Mouse (Mus musculus): Measurements from ENCODE around the gene Plxna4.

Plxna4 gene

GRCm38 (mm10) chr6:32469196-32469595, 118.8 kb downstream of the Plxna4 start:
- no peak for DNase-seq

DNA sequence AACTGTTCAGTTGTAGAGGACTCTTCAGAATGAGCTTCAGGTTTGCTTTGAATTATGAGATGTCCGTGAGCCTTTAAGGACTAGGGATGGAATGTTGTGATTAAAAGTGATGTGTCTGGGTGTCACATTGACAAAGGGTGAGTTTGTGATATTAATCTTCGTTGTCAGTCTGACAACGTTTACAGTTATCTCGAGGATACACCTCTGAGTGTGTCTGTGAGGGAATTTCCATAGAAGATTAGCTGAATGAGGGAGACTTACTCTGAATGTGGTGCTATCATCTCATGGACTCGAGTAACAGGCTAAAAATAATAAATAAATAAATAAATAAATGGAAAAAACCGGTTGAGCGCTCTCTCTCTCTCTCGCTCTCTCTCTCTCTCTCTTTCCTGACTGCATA, 122.9 kb downstream of the Plxna4 start:
- no peak for DNase-seq

- no peak for DNase-seq
Observed at GRCm38 (mm10) chr6:32464637-32465036, 123.4 kb downstream of the Plxna4 start.

- DNase-seq, result no peak
Observed at GRCm38 (mm10) chr6:32464046-32464445, 123.9 kb downstream of the Plxna4 start.

- peak; percentile 52 for DNase-seq
Observed at GRCm38 (mm10) chr6:32460400-32460799, 127.6 kb downstream of the Plxna4 start.

DNA sequence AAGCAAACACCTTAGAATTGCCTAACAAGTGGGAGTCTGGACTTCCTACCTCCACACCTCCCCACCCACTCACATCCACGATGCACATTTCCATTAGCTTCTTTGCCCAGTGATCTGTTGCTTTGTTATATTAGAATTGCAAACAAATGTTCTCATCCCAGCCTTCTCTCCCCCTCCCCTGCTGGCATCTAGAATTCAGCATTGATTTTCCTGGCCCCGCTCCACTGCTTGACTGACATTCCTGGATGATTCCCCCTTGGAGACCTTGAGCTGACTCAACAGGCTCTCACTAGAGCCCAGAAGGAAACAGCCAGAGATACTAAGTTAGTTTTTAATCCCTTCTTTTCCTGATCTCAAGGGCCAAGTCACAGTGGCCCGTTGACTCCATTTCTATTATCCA, 131.4 kb downstream of the Plxna4 start:
- no peak for DNase-seq

DNA sequence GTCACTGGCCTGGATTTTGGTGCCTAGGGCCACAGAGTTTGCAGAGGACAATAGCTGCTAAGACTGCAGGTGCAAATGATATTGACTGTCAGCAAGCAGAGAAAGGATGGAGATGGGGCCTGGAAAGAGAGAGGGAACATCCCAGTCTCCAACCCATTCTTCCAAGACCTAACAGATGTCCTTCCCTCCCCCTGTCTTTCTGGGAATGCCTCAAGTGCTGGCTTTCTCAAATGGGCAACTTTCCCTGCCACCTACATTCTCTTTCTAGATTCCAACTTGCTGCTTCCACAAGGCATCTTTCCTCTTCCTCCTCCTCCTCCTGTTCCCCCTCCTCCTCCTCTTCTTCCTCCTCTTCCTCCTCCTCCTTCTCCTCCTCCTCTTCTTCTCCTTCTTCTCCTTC, 136.1 kb downstream of the Plxna4 start:
- DNase-seq, result no peak

DNA sequence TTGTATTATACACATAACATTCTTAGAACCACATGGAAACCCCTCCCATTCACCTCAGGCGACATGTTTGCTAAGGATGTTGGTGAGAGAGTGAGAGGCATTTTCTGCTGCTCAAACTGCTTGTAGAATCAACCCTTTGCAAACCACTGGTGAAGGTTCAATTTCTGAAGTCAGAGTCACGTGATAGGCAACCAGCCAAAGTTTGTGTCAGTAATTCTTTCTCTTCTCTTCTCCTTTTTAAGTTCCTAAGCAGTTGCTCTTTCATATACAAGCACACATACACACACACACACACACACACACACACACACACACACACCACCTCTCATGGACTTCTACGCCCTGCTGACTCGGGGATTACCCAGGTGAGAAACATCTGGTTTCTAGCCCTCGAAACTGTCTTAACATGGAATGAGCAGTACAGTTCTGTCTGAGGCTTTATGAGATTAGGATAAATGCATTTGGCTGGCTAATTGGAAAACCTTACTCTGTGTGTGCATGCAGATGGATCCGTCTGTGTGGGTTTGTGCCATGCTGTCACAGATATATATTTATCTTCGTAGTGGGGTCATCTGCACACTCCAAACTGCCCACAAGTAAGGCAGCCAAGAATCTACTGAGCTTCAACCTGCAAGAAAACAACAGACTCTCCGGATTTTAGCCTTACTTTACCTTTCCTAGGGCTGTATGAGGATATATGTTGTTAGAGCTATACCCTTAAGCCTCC, 138.6 kb downstream of the Plxna4 start:
- no peak for DNase-seq

- DNase-seq, result no peak
Observed at GRCm38 (mm10) chr6:32448787-32449186, 139.2 kb downstream of the Plxna4 start.

GRCm38 (mm10) chr6:32446276-32446675, 141.7 kb downstream of the Plxna4 start:
- no peak for DNase-seq

DNA sequence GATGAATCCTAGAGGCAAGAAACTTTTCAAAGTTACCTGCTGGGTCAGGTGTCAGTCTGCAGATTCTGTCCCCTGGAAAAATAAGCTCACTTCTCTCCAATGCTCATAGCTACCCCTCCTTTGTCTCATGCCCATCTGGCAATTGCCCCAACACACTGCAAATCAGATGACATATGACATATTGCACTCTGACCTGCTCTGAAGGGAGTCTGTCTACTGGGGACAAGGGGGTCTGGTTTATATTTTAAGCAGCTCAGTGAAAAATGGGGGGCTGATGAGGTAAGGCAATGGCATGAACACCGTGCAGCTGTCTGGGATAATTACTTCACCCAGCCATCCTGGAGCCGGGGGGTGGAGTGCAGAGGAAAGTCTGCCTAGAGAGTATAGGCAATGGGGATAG, 142.7 kb downstream of the Plxna4 start:
- no peak for DNase-seq

DNA sequence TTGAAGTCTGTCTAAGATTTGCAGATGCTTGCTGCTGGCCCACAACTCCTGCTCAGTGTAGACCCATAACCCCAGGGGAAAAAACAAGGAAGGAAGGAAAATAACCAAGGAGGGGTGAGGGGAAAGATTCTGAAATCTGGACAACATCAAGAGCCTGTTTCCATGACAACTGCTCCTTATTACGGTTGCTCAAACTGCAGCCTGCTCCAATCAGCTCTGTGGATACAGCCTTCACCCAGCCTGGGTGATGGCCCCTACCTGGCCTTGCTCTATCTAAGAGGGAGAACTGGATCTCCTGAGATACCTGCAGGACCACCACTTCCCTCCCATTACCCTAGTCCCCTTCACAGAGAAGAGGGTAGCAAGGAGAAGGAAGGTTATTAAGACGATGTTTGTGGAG, 143.6 kb downstream of the Plxna4 start:
- no peak for DNase-seq

GRCm38 (mm10) chr6:32443679-32444078, 144.3 kb downstream of the Plxna4 start:
- no peak for DNase-seq

- no peak for DNase-seq
Observed at GRCm38 (mm10) chr6:32439434-32439833, 148.6 kb downstream of the Plxna4 start.

DNA sequence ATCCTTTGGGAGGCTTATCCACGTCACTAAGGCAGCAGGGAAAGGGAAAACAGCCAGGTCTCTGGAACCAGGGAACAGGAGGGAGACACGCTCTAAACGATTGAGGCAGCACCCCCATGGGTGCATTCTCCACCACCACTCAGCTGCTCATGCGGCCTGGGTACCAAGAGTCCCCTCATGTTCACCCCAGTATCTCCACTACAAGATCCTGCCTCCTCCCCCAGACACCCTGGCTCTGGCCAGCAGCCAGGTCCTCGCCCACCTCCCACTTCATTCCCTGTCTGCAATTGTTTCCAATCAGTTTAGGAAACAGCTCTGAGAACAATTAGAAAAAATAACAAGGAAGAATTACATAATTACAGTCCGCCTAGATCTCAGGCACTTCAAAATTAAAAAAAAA, 150.8 kb downstream of the Plxna4 start:
- no peak for DNase-seq

DNA sequence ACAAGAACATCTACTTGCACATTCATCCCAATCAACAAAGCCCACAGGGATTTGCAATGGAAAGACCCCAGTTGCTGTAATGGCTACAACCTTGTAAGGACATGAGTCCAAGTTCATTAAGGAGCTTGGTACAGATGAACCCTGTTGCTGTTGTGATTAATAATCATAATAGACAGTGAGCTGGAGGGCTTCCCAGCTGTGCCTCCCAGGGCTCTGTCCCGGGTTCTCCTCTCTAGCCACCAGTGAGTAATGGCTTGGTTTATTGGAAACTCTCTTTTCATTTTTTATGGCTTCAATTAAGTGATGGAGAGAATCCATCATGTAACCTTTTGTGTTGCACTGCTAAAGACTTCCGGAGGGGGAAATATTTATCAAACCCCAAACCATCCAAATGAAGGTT, 164.9 kb downstream of the Plxna4 start:
- no peak for DNase-seq

- DNase-seq, result no peak
Observed at GRCm38 (mm10) chr6:32420610-32421009, 167.4 kb downstream of the Plxna4 start.

DNA sequence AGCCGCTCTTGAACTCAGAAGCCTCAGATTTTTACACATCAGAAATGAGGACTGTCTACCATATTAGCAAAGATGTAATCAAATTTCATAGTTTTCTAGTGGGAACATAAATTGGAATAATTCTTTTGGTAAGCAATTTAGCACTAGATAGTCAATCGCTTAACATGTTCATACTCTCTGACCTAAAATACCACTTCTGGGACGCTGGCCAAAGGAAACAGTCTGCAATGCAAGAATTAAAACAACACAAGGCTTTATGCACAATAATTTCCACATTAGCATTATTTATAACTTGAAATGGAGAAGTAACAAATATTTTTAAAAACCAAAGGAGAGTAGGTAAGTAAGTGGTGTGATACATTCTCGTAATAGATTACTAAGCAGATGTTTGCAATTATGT, 170.6 kb downstream of the Plxna4 start:
- peak; percentile 54 for DNase-seq

- no peak for DNase-seq
Observed at GRCm38 (mm10) chr6:32411325-32411724, 176.7 kb downstream of the Plxna4 start.

- DNase-seq, result no peak
Observed at GRCm38 (mm10) chr6:32409625-32410024, 178.4 kb downstream of the Plxna4 start.

DNA sequence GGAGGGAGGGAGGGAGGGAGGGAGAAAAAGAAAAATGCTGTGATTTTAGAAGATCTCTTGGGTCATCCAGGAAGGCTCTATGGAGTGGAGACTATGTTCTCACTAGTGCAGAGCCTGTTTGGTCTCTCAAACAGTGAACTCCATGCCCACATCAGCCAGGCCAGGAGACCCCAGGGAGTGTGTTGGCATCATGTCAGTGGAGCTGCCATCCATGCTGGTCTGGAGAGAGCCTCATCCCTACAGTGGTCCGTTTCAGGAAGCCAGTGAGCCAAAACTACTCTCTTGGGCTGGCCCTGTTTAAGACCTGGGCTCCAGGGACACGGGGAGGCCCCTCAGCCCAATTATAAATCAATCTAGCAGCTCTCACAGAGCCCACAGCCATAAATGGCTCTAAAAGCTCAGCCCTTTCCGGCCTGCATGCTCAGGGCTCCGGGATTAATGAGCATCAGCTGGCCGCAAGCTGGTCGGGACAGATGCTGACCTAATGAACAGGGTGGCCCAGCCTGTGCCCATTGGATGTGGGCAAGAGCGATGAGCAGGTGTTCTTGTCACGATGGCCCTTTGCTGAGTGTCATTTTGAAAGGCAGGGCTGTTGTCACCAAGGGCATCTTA, 180.3 kb downstream of the Plxna4 start:
- peak; percentile 14 for DNase-seq

- peak; percentile 28 for DNase-seq
Observed at GRCm38 (mm10) chr6:32406316-32407095, 181.5 kb downstream of the Plxna4 start.

GRCm38 (mm10) chr6:32402560-32403235, 185.3 kb downstream of the Plxna4 start:
- DNase-seq, result no peak
